In the genomic region with DNA sequence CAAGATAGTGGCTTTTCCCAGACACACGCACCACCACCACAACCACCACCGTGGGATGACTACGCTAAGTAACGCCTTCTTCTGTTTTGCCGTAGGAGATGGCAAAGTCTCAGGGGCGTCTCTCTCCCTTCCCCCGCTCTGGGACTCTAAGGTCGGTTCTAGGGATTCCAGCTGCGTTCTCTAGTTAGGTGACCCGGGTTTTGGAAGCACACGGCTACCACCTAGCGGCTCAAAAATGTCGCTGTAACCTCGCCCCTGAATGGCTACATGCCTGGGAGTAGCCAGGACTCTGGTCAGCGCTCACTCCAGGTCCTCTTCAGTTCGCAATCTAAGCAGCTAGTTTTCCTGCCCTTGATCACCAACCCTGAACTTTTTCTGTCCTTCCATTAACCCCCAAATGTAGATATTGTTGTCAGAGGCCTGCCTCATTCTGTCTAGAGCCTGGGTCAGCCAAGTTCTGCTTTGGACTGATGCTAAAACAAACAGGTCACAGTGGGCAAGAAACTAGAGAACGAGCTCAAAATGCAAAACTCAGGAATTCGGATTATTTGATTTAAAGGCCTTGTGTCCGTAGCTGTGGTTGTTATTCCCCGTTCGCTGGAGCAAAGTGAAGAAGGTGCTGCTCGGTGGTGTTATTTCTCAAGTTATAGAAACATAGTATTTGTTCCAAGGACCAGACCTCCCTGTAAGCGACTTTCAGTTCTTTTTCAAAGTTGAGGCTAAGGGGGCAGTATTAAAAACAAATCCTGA, we compare ENCODE assay signal across 8 mouse cellular contexts. TPM values are rescaled to one million over a fixed set of nuclear protein-coding genes. Genes with fewer than 3 reads are reported as not detected.
DNase-seq lines count a peak whose midpoint lies in the region; ATAC-seq and TF ChIP-seq lines count a peak whose summit lies in the region.

No protein-coding gene starts in this region.

- intact Hi-C loops in heart, postnatal 25 days (cut with DNase I), result loop anchor here (1.0 to 5.0 kb wide), 6 partner anchors 120 to 526 kb away; no protein-coding TSS in a partner anchor

- H3K9ac ChIP-seq in forebrain, embryonic 15.5 days (replicated peaks), result 0 out of 2 replicates have a peak overlapping the region, but pooled peaks have one; percentile 60

- peak; percentile 39 for ATAC-seq in forebrain, embryonic 15.5 days (replicated peaks)

- peak; percentile 67 for TF ChIP-seq CTCF in olfactory bulb, adult 2 months (IDR thresholded peaks at IDR 0.05; ENCODE audit: insufficient read depth, low read depth, low read length)

- peak overlapping the region; percentile 76 for H3K4me2 ChIP-seq in forebrain, embryonic 15.5 days (replicated peaks)

- peaks cover 38% of the 10 kb centered on the region for H3K4me1 ChIP-seq in forebrain, embryonic 15.5 days
- H3K4me1 ChIP-seq in olfactory bulb, adult 2 months (ENCODE audit: control insufficient read depth, insufficient read depth, low read length), result peaks cover 21% of the 10 kb centered on the region

- peaks cover 33% of the 10 kb centered on the region for H3K36me3 ChIP-seq in forebrain, embryonic 15.5 days

- no peak; the same call in 1 of the 2 replicates for TF ChIP-seq POLR2A in olfactory bulb, adult 2 months (IDR thresholded peaks at IDR 0.05; ENCODE audit: insufficient read depth, low read depth, low read length)

- no peaks in the 10 kb centered on the region for H3K9me3 ChIP-seq in forebrain, embryonic 15.5 days

- H3K4me3 ChIP-seq in forebrain, embryonic 15.5 days, result peak overlapping the region; percentile 62
- H3K4me3 ChIP-seq in olfactory bulb, adult 2 months (ENCODE audit: insufficient read depth, low read depth, low read length), result peak overlapping the region; percentile 61

- DNase-seq in MN1 (ENCODE audit: low spot score), result peak; percentile 94
- peak; percentile 63 for DNase-seq in cerebellum, adult 11 months
- DNase-seq in heart, postnatal 25 days (ENCODE audit: low spot score), result peak; percentile 67
- peak; percentile 56 for DNase-seq in large intestine, adult 2 months (ENCODE audit: low read depth, low spot score)
- DNase-seq in lung, adult 18-20 months, result peak; percentile 80 to 81
- DNase-seq in thymus, postnatal 0 days (ENCODE audit: low spot score), result peak; percentile 76

- H3K27ac ChIP-seq in forebrain, embryonic 15.5 days (replicated peaks), result peak overlapping the region; percentile 67; the same call in 1 of the 2 replicates
- H3K27ac ChIP-seq in olfactory bulb, adult 2 months (ENCODE audit: insufficient read depth, low read depth, low read length), result no peak overlapping the region

- H3K27me3 ChIP-seq in forebrain, embryonic 15.5 days, result peaks cover 9% of the 10 kb centered on the region; the same call in 1 of the 2 replicates

- 7% methylated on average over 23 of the region's 23 CpGs for WGBS in forebrain, embryonic 15.5 days
- 9% methylated on average over 23 of the region's 23 CpGs for WGBS in large intestine, adult 2 months
- WGBS in olfactory bulb, adult 2 months, result 14% methylated on average over 23 of the region's 23 CpGs

RNA-seq across cellular contexts. Expression of a gene that starts 1.3 kb away (rescaled TPM):
- 3.0 and 4.3 TPM in 2 replicates for polyA plus RNA-seq in forebrain, embryonic 15.5 days (2015; fragmentation: Nextera tagmentation; extraction: Ambion mirVana)
- 1 to 10 TPM; 5.1 to 6.0 TPM for total RNA-seq in heart, postnatal 25 days (2021)
- 0.10 and 0.11 TPM in 2 replicates for polyA plus RNA-seq in large intestine, adult 2 months (2012; rRNA removed)
- polyA plus RNA-seq in olfactory bulb, adult 2 months (2012; ENCODE audit: insufficient read depth, insufficient read length, low replicate concordance, missing spikeins), result not detected in 2 replicates
- polyA plus RNA-seq in thymus, postnatal 0 days (2015; fragmentation: Nextera tagmentation; extraction: Ambion mirVana), result 0.29 and 0.64 TPM in 2 replicates

RNA-seq across cellular contexts. Expression of a gene that starts 14.5 kb away (rescaled TPM):
- polyA plus RNA-seq in forebrain, embryonic 15.5 days (2015; fragmentation: Nextera tagmentation; extraction: Ambion mirVana), result 492 and 513 TPM in 2 replicates
- total RNA-seq in heart, postnatal 25 days (2021), result 100 to 1,000 TPM; 138 to 153 TPM
- 89.1 and 109 TPM in 2 replicates for polyA plus RNA-seq in large intestine, adult 2 months (2012; rRNA removed)
- polyA plus RNA-seq in olfactory bulb, adult 2 months (2012; ENCODE audit: insufficient read depth, insufficient read length, low replicate concordance, missing spikeins), result 551 TPM in 1 of 2 replicates, not detected in the other
- polyA plus RNA-seq in thymus, postnatal 0 days (2015; fragmentation: Nextera tagmentation; extraction: Ambion mirVana), result 905 and 1,035 TPM in 2 replicates

RNA-seq across cellular contexts. Expression of a gene that starts 54.9 kb away (rescaled TPM):
- polyA plus RNA-seq in forebrain, embryonic 15.5 days (2015; fragmentation: Nextera tagmentation; extraction: Ambion mirVana), result 0.18 TPM in 1 of 2 replicates, not detected in the other
- total RNA-seq in heart, postnatal 25 days (2021), result not detected
- polyA plus RNA-seq in large intestine, adult 2 months (2012; rRNA removed), result not detected in 2 replicates
- polyA plus RNA-seq in olfactory bulb, adult 2 months (2012; ENCODE audit: insufficient read depth, insufficient read length, low replicate concordance, missing spikeins), result not detected in 2 replicates
- not detected in 2 replicates for polyA plus RNA-seq in thymus, postnatal 0 days (2015; fragmentation: Nextera tagmentation; extraction: Ambion mirVana)
